Mouse (Mus musculus): Measurements from ENCODE around the gene Plekhg5. TPM values are rescaled to one million over a fixed set of nuclear protein-coding genes. Genes with fewer than 3 reads are reported as not detected.

Gene Plekhg5
- total and polyA plus RNA-seq, 2 experiments from 2014 or later = 12.8 to 18.6 TPM

GRCm38 (mm10) chr4:152070494-152071396 is 1.6 kb upstream of the Plekhg5 start:
- Histone ChIP-seq H3K27me3 (ENCODE audit: insufficient read depth, low read length) (no peaks in the 10 kb centered on the region), H3K36me3 (ENCODE audit: insufficient read depth) (no peaks in the 10 kb centered on the region), H3K4me3 (ENCODE audit: low read depth, low read length) (no peak overlapping the region), H3K4me1 (ENCODE audit: insufficient read depth) (no peaks in the 10 kb centered on the region), H3K9ac (no peak overlapping the region), H3K9me3 (ENCODE audit: low read length) (no peaks in the 10 kb centered on the region), H3K27ac (ENCODE audit: low read depth, low read length) (no peak overlapping the region), H3K4me2 (ENCODE audit: low read depth) (no peak overlapping the region)
- no peak for ATAC-seq
- no peak for DNase-seq
- no peak for TF ChIP-seq CTCF (IDR thresholded peaks at IDR 0.05; ENCODE audit: low read depth)
- 69% methylated on average over 11 of the region's 11 CpGs for WGBS

DNA sequence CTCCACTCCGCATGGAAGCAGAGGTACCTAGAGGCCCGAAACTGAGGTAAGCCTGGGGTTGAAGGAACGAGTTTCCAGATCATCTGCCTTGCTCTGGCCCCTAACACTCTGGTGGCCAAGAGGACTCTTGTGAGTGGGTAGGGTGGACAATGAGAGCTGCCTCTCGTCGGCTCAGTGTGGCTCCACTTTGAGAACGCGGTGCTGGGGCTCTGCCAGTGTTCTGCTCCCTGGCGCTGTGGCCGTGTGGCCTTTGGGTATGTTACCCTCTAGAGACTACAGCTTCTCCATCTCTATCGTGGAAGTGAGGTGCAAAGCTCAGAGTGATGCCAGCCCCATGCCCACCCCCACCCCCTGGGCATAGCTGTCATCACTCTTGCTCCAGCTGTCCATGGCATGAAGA is 357 bp downstream of the Plekhg5 start:
- no peak overlapping the region for H3K4me2 ChIP-seq (ENCODE audit: low read depth)
- no peak for ATAC-seq

GRCm38 (mm10) chr4:152073715-152074114 is 1.4 kb downstream of the Plekhg5 start:
- TF ChIP-seq CTCF (IDR thresholded peaks at IDR 0.05; ENCODE audit: low read depth) = no peak
- no peak for ATAC-seq
- H3K36me3 ChIP-seq (ENCODE audit: insufficient read depth) = no peaks in the 10 kb centered on the region
- no peak for DNase-seq
- H3K9ac ChIP-seq = no peak overlapping the region
- no peak overlapping the region for H3K4me2 ChIP-seq (ENCODE audit: low read depth)
- no peak overlapping the region for H3K4me3 ChIP-seq (ENCODE audit: low read depth, low read length)
- 69% methylated on average over 6 of the region's 6 CpGs for WGBS
- no peaks in the 10 kb centered on the region for H3K9me3 ChIP-seq (ENCODE audit: low read length)
- H3K27ac ChIP-seq (ENCODE audit: low read depth, low read length) = no peak overlapping the region
- H3K27me3 ChIP-seq (ENCODE audit: insufficient read depth, low read length) = no peaks in the 10 kb centered on the region
- H3K4me1 ChIP-seq (ENCODE audit: insufficient read depth) = no peaks in the 10 kb centered on the region

More for the DNA sequence above, 357 bp downstream of the Plekhg5 start:
- Histone ChIP-seq H3K9ac (no peak overlapping the region), H3K4me3 (ENCODE audit: low read depth, low read length) (no peak overlapping the region), H3K4me1 (ENCODE audit: insufficient read depth) (no peaks in the 10 kb centered on the region), H3K27ac (ENCODE audit: low read depth, low read length) (no peak overlapping the region), H3K9me3 (ENCODE audit: low read length) (no peaks in the 10 kb centered on the region), H3K36me3 (ENCODE audit: insufficient read depth) (no peaks in the 10 kb centered on the region), H3K27me3 (ENCODE audit: insufficient read depth, low read length) (no peaks in the 10 kb centered on the region)
- DNase-seq = no peak
- no peak for TF ChIP-seq CTCF (IDR thresholded peaks at IDR 0.05; ENCODE audit: low read depth)
- WGBS = 60% methylated on average over 10 of the region's 10 CpGs

GRCm38 (mm10) chr4:152074548-152074947 is 2.2 kb downstream of the Plekhg5 start:
- no peak overlapping the region for H3K4me2 ChIP-seq (ENCODE audit: low read depth)
- no peak overlapping the region for H3K4me3 ChIP-seq (ENCODE audit: low read depth, low read length)
- H3K36me3 ChIP-seq (ENCODE audit: insufficient read depth) = no peaks in the 10 kb centered on the region
- DNase-seq (no peak), ATAC-seq (no peak)
- H3K27ac ChIP-seq (ENCODE audit: low read depth, low read length) = no peak overlapping the region
- H3K4me1 ChIP-seq (ENCODE audit: insufficient read depth) = no peaks in the 10 kb centered on the region
- no peak for TF ChIP-seq CTCF (IDR thresholded peaks at IDR 0.05; ENCODE audit: low read depth)
- H3K9me3 ChIP-seq (ENCODE audit: low read length) = no peaks in the 10 kb centered on the region
- H3K9ac ChIP-seq = no peak overlapping the region
- WGBS = 86% methylated on average over 9 of the region's 9 CpGs
- no peaks in the 10 kb centered on the region for H3K27me3 ChIP-seq (ENCODE audit: insufficient read depth, low read length)

DNA sequence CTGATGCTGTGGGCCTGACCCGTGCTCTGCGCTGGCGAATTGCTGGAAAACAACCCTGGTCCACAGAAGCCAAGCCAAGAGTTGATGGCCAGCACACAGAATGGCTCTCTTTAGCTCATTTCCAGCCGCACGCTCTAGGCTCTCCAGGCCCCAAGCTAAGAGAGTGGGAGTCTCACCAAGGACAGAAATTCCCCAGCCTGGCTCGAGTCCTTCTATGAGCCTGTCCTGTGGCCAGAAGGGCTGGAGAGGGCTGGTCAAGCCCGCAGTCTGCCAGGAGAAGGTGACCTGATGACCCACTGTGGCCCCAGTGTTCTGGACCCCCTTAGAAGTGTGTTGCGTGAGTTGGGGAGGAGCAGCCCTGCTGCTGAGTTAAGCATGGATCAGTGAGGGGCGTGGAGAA is 4.9 kb downstream of the Plekhg5 start:
- H3K27ac ChIP-seq (ENCODE audit: low read depth, low read length) = no peak overlapping the region

GRCm38 (mm10) chr4:152078105-152078530 is 5.8 kb downstream of the Plekhg5 start:
- no peak overlapping the region for H3K4me3 ChIP-seq (ENCODE audit: low read depth, low read length)
- peak; percentile 8; the same call in 1 of the 2 replicates for ATAC-seq
- TF ChIP-seq CTCF (IDR thresholded peaks at IDR 0.05; ENCODE audit: low read depth) = no peak
- H3K27me3 ChIP-seq (ENCODE audit: insufficient read depth, low read length) = no peaks in the 10 kb centered on the region
- H3K9ac ChIP-seq = no peak overlapping the region
- WGBS = 88% methylated on average over 10 of the region's 10 CpGs
- no peak overlapping the region for H3K4me2 ChIP-seq (ENCODE audit: low read depth)
- no peaks in the 10 kb centered on the region for H3K9me3 ChIP-seq (ENCODE audit: low read length)
- no peaks in the 10 kb centered on the region for H3K4me1 ChIP-seq (ENCODE audit: insufficient read depth)
- no peak overlapping the region for H3K27ac ChIP-seq (ENCODE audit: low read depth, low read length)
- DNase-seq = no peak
- no peaks in the 10 kb centered on the region for H3K36me3 ChIP-seq (ENCODE audit: insufficient read depth)

More for the DNA sequence above, 4.9 kb downstream of the Plekhg5 start:
- Histone ChIP-seq H3K27me3 (ENCODE audit: insufficient read depth, low read length) (no peaks in the 10 kb centered on the region), H3K4me3 (ENCODE audit: low read depth, low read length) (no peak overlapping the region), H3K9ac (no peak overlapping the region), H3K4me2 (ENCODE audit: low read depth) (no peak overlapping the region), H3K36me3 (ENCODE audit: insufficient read depth) (no peaks in the 10 kb centered on the region), H3K9me3 (ENCODE audit: low read length) (no peaks in the 10 kb centered on the region), H3K4me1 (ENCODE audit: insufficient read depth) (no peaks in the 10 kb centered on the region)
- ATAC-seq = no peak
- no peak for TF ChIP-seq CTCF (IDR thresholded peaks at IDR 0.05; ENCODE audit: low read depth)
- DNase-seq = no peak
- whole genome bisulfite sequencing = 88% methylated on average over 9 of the region's 9 CpGs

DNA sequence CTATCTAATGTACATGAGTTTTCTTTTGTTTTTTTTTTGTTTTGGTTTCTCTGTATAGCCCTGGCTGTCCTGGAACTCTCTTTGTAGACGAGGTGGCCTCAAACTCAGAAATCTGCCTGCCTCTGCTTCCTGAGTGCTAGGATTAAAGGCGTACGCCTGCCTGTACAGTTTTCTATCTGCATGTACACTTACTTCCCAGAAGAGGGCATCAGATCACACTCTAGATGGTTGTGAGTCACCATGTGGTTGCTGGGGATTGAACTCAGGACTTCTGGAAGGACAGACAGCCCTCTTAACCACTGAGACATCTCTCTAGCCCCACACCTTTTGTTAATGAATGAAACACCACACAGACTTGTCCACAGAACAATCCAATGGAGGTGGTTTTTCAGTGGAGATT is 7.0 kb downstream of the Plekhg5 start:
- H3K4me3 ChIP-seq (ENCODE audit: low read depth, low read length) = no peak overlapping the region
- H3K4me2 ChIP-seq (ENCODE audit: low read depth) = no peak overlapping the region
- no peak for TF ChIP-seq CTCF (IDR thresholded peaks at IDR 0.05; ENCODE audit: low read depth)
- H3K27me3 ChIP-seq (ENCODE audit: insufficient read depth, low read length) = no peaks in the 10 kb centered on the region
- H3K4me1 ChIP-seq (ENCODE audit: insufficient read depth) = no peaks in the 10 kb centered on the region
- H3K9me3 ChIP-seq (ENCODE audit: low read length) = no peaks in the 10 kb centered on the region
- no peak for ATAC-seq
- WGBS = 89% methylated on average over 3 of the region's 3 CpGs
- H3K9ac ChIP-seq = no peak overlapping the region
- no peak for DNase-seq
- H3K36me3 ChIP-seq (ENCODE audit: insufficient read depth) = no peaks in the 10 kb centered on the region
- no peak overlapping the region for H3K27ac ChIP-seq (ENCODE audit: low read depth, low read length)
